Mouse (Mus musculus): ENCODE measurements at regions not wholly inside any gene's neighbourhood (a gene's known extent, or its start where the extent isn't known, plus 50 kb on each side); places are given as distances from the start of the nearest gene placed in this dataset.
"Not testable (repeated sequence)": the region's sequence is repeated elsewhere in the genome, so short reads cannot be mapped to it uniquely, and the experiment has no call there.

GRCm38 (mm10) chr17:4891576-4891975 lies 102.6 kb upstream of the Arid1b start:
- no peak for ATAC-seq (replicated peaks; ENCODE audit: low FRiP score, poor library complexity, severe bottlenecking)

GRCm38 (mm10) chr17:4894756-4895330 lies 99.3 kb upstream of the Arid1b start:
- ATAC-seq (replicated peaks; ENCODE audit: low FRiP score, poor library complexity, severe bottlenecking) = not testable (repeated sequence)

GRCm38 (mm10) chr17:4903129-4903528 lies 91.0 kb upstream of the Arid1b start:
- no peak for ATAC-seq (replicated peaks; ENCODE audit: low FRiP score, poor library complexity, severe bottlenecking)

- ATAC-seq (replicated peaks; ENCODE audit: low FRiP score, poor library complexity, severe bottlenecking) = no peak
Measured at GRCm38 (mm10) chr17:4906504-4906903, 87.6 kb upstream of the Arid1b start.

GRCm38 (mm10) chr17:4907181-4907752 lies 86.9 kb upstream of the Arid1b start:
- no peak for ATAC-seq (replicated peaks; ENCODE audit: low FRiP score, poor library complexity, severe bottlenecking)

GRCm38 (mm10) chr17:4907841-4908571 lies 86.1 kb upstream of the Arid1b start:
- ATAC-seq (replicated peaks; ENCODE audit: low FRiP score, poor library complexity, severe bottlenecking) = peak; percentile 72

- no peak for ATAC-seq (replicated peaks; ENCODE audit: low FRiP score, poor library complexity, severe bottlenecking)
Measured at GRCm38 (mm10) chr17:4908572-4908965, 85.6 kb upstream of the Arid1b start.

GRCm38 (mm10) chr17:4910182-4910581 lies 84.0 kb upstream of the Arid1b start:
- ATAC-seq (replicated peaks; ENCODE audit: low FRiP score, poor library complexity, severe bottlenecking) = no peak

GRCm38 (mm10) chr17:4913001-4913400 lies 81.1 kb upstream of the Arid1b start:
- no peak for ATAC-seq (replicated peaks; ENCODE audit: low FRiP score, poor library complexity, severe bottlenecking)

- ATAC-seq (replicated peaks; ENCODE audit: low FRiP score, poor library complexity, severe bottlenecking) = no peak
Measured at GRCm38 (mm10) chr17:4919866-4920495, 74.2 kb upstream of the Arid1b start.

GRCm38 (mm10) chr17:4921121-4921520 lies 73.0 kb upstream of the Arid1b start:
- ATAC-seq (replicated peaks; ENCODE audit: low FRiP score, poor library complexity, severe bottlenecking) = no peak

GRCm38 (mm10) chr17:4928631-4929030 lies 65.5 kb upstream of the Arid1b start:
- ATAC-seq (replicated peaks; ENCODE audit: low FRiP score, poor library complexity, severe bottlenecking) = no peak

- no peak for ATAC-seq (replicated peaks; ENCODE audit: low FRiP score, poor library complexity, severe bottlenecking)
Measured at GRCm38 (mm10) chr17:4935268-4935667, 58.9 kb upstream of the Arid1b start.

GRCm38 (mm10) chr17:4940589-4940988 lies 53.5 kb upstream of the Arid1b start:
- ATAC-seq (replicated peaks; ENCODE audit: low FRiP score, poor library complexity, severe bottlenecking) = no peak

GRCm38 (mm10) chr17:4941286-4941800 lies 52.8 kb upstream of the Arid1b start:
- no peak for ATAC-seq (replicated peaks; ENCODE audit: low FRiP score, poor library complexity, severe bottlenecking)

GRCm38 (mm10) chr17:4942868-4943267 lies 51.3 kb upstream of the Arid1b start:
- ATAC-seq (replicated peaks; ENCODE audit: low FRiP score, poor library complexity, severe bottlenecking) = no peak
